Mouse (Mus musculus) forebrain, postnatal 0 days (tissue): Measurements from ENCODE around the gene Col28a1. TPM values are rescaled to one million over a fixed set of nuclear protein-coding genes. Genes with fewer than 3 reads are reported as not detected.

Source experiments
- ATAC-seq: fragments of 200-750 bp; cut with Nextera tagmentation; 2 replicates; pipeline ENCODE4 v1.8.0; 2017; ENCODE audit warnings: mild to moderate bottlenecking, moderate library complexity
- DNase-seq: peaks from one replicate; pipeline ENCODE4 v3.0.0-alpha.2; 2015
- H3K27ac ChIP-seq: fragments of 300-500 bp; sonication (generic); 2 replicates; pipeline ENCODE4 v1.5.1; 2014; ENCODE audit warnings: low read depth, mild to moderate bottlenecking, antibody characterized with exemption, low read length, moderate library complexity, mixed read lengths
- H3K27me3 ChIP-seq: fragments of 300-500 bp; sonication (generic); 2 replicates; pipeline ENCODE4 v1.6.1; 2014; ENCODE audit warnings: mild to moderate bottlenecking, low read length, mixed read lengths; ENCODE audit not compliant: insufficient read depth
- H3K36me3 ChIP-seq: fragments of 300-500 bp; sonication (generic); 2 replicates; pipeline ENCODE4 v1.6.1; 2014; ENCODE audit warnings: mild to moderate bottlenecking, moderate library complexity; ENCODE audit not compliant: insufficient read depth
- H3K4me1 ChIP-seq: fragments of 300-500 bp; sonication (generic); 2 replicates; pipeline ENCODE4 v1.6.1; 2014; ENCODE audit warnings: antibody characterized with exemption; ENCODE audit not compliant: insufficient read depth
- H3K4me2 ChIP-seq: fragments of 300-500 bp; sonication (generic); 2 replicates; pipeline ENCODE4 v1.6.1; 2014; ENCODE audit warnings: low read depth, mild to moderate bottlenecking, moderate library complexity
- H3K4me3 ChIP-seq: fragments of 300-500 bp; sonication (generic); 2 replicates; pipeline ENCODE4 v1.5.1; 2014; ENCODE audit warnings: low read depth, low read length, mixed read lengths
- H3K9ac ChIP-seq: fragments of 300-500 bp; sonication (generic); 2 replicates; pipeline ENCODE4 v1.6.1; 2014; ENCODE audit warnings: mild to moderate bottlenecking
- H3K9me3 ChIP-seq: fragments of 300-500 bp; sonication (generic); 2 replicates; pipeline ENCODE4 v1.6.1; 2016; ENCODE audit warnings: low read length
- CTCF ChIP-seq: sonication (generic); IDR thresholded peaks from 2 replicates; pipeline ENCODE4 v1.5.1; 2016; ENCODE audit warnings: antibody characterized with exemption, control low read depth, low read depth
- WGBS: fragments of 180-500 bp; shearing (Covaris S2); extraction: QIAGEN DNeasy Blood & Tissue Kit; methylation state at CpG from one replicate; pipeline ENCODE4 v1.1.7; 2014; 5-methylcytosine and 5-hydroxymethylcytosine counted together
- polyA plus RNA-seq: library from polyadenylated mRNA; unstranded; fragments of >200 nt; fragmentation: Nextera tagmentation; extraction: Ambion mirVana; gene quantifications from 2 replicates; pipeline ENCODE4 v1.2.1, GENCODE M21; 2015
- total RNA-seq: library from RNA; depleted of rRNA; stranded (reverse); fragments of >200 nt; gene quantifications from 2 replicates; pipeline ENCODE4 v1.2.3, GENCODE M21; 2014

Gene Col28a1
- total and polyA plus RNA-seq, 2 experiments from 2014 or later = 1.1 to 1.2 TPM

DNA sequence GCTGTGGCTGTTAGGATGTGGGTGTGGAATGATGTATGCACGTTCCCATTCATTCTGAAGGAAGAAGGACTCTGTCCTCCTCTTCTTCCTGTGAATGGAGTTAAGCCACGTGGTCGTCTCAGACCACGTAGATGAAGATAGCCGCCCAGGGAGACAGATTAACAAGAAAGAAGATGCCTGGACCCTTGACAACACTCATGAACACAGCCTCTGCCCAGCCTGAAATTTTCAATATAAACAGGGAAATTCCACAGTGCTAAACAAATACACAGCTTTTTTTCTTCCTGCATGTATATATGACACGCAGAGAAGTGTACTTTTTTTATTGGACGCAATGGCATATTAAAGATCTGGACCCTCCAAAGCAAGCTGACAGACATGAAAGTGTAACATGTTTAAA lies 98.9 kb downstream of the Col28a1 start:
- H3K9ac ChIP-seq = no peak overlapping the region
- no peaks in the 10 kb centered on the region for H3K27me3 ChIP-seq
- no peaks in the 10 kb centered on the region for H3K4me1 ChIP-seq
- no peak for TF ChIP-seq CTCF
- no peak overlapping the region for H3K4me3 ChIP-seq
- H3K4me2 ChIP-seq = no peak overlapping the region
- no peak overlapping the region for H3K27ac ChIP-seq
- no peak for DNase-seq
- WGBS = 88% methylated on average over 7 of the region's 7 CpGs
- no peak for ATAC-seq
- H3K9me3 ChIP-seq = no peaks in the 10 kb centered on the region
- H3K36me3 ChIP-seq = no peaks in the 10 kb centered on the region

DNA sequence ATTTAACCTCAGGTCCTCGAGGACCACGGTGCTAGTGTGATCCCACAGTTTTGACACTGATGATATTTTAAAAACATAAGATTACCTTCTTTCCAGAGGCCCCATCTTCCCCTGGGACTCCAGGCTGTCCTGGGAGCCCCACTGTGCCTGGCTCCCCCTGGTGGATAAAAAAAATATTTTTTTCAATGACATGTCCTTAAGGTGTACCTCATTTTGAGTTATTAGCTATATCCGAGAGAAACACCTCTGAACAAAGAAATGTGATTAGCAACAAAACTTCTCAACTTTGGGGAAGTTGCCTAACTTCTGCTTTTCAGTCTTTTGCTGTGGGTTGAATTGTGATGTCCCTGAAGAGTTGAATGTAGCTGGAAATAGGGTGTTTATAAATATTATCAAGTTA lies 105.6 kb downstream of the Col28a1 start:
- Histone ChIP-seq H3K27me3 (no peaks in the 10 kb centered on the region), H3K9ac (no peak overlapping the region), H3K9me3 (no peaks in the 10 kb centered on the region), H3K4me3 (no peak overlapping the region), H3K27ac (no peak overlapping the region), H3K4me1 (no peaks in the 10 kb centered on the region), H3K36me3 (no peaks in the 10 kb centered on the region), H3K4me2 (no peak overlapping the region)
- ATAC-seq (peak; percentile 47; the same call in 1 of the 2 replicates), DNase-seq (peak; percentile 16)
- WGBS = 55% methylated on average over 3 of the region's 3 CpGs
- TF ChIP-seq CTCF = peak; percentile 62

DNA sequence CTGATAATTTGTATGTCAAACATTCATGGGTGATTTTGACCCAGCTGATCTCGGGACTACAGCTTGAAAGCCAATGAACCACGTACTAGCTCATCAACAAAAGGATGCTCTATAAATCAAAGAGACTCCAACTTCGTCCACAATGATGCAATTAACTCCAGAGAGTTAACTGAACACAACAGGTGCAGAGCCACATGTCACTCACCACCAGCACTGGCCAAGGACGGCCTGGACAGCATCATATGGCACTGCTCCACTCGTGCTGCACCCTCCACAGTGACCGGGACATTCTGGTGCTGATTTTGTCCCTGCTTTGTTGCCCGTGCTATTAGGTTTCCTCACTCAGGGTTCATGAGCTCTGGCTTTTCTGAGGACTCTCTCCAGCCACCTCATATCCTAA lies 107.6 kb downstream of the Col28a1 start:
- H3K27ac ChIP-seq = no peak overlapping the region

DNA sequence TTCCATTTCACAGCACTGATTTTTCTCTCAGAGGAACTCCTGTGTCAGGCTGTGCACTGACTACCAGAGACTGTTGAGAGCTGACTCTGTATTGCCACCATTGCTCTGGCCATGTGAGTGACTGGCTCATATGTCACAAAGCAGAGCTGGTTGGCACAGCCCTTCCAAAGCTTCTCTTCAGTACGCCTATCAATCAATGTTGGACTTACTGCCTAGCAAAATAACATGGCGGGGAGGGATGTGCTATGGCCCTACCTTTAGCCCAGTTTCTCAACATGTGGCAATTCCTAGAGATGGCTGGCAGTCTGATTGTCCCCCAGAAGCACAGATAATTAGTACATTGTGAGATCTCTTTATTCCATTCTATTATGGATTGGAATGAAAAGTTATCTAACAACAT lies 109.2 kb downstream of the Col28a1 start:
- WGBS = 89% methylated on average over 2 of the region's 2 CpGs
- Histone ChIP-seq H3K4me2 (no peak overlapping the region), H3K9me3 (no peaks in the 10 kb centered on the region), H3K9ac (no peak overlapping the region), H3K27ac (no peak overlapping the region), H3K36me3 (no peaks in the 10 kb centered on the region), H3K4me3 (no peak overlapping the region), H3K27me3 (no peaks in the 10 kb centered on the region), H3K4me1 (no peaks in the 10 kb centered on the region)
- DNase-seq = no peak
- no peak for ATAC-seq
- no peak for TF ChIP-seq CTCF

More for the DNA sequence above, 107.6 kb downstream of the Col28a1 start:
- WGBS = 77% methylated on average over 7 of the region's 7 CpGs
- Histone ChIP-seq H3K36me3 (no peaks in the 10 kb centered on the region), H3K27me3 (no peaks in the 10 kb centered on the region), H3K9me3 (no peaks in the 10 kb centered on the region), H3K4me1 (no peaks in the 10 kb centered on the region), H3K4me3 (no peak overlapping the region), H3K9ac (no peak overlapping the region), H3K4me2 (no peak overlapping the region)
- no peak for TF ChIP-seq CTCF
- ATAC-seq (no peak), DNase-seq (no peak)

DNA sequence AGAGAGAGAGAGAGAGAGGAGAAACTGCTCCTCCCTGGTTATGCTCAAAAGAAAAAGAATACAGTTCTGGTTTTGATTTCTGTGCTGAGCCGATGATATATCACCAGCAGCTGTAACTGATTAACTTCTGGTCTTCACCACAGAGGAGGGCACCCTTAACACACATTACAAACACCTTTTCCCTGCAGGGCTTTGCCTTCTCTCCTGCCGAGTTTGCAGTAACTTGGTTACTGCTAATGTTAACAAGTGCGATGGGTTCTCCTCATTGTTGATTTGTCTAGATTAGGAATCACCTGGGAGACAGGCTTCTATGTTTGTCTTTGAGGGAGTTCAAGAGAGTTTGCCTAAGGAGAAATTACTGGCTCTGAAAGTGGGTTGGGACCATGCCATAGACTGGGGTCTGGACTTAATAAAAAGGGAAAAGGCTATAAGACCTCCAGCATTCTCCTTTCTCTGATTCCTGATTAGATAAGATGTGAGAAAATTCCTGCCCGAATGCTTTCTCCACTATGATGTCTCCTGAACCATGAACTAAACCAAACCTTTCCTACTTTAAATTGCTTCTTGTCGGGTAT lies 114.8 kb downstream of the Col28a1 start:
- no peak overlapping the region for H3K27ac ChIP-seq
- H3K4me3 ChIP-seq = no peak overlapping the region
- no peak for TF ChIP-seq CTCF
- no peaks in the 10 kb centered on the region for H3K9me3 ChIP-seq
- H3K9ac ChIP-seq = no peak overlapping the region
- H3K36me3 ChIP-seq = no peaks in the 10 kb centered on the region
- H3K4me2 ChIP-seq = no peak overlapping the region
- H3K27me3 ChIP-seq = no peaks in the 10 kb centered on the region; the same call in 1 of the 2 replicates
- WGBS = 79% methylated on average over 5 of the region's 5 CpGs
- DNase-seq (no peak), ATAC-seq (no peak)
- H3K4me1 ChIP-seq = no peaks in the 10 kb centered on the region

DNA sequence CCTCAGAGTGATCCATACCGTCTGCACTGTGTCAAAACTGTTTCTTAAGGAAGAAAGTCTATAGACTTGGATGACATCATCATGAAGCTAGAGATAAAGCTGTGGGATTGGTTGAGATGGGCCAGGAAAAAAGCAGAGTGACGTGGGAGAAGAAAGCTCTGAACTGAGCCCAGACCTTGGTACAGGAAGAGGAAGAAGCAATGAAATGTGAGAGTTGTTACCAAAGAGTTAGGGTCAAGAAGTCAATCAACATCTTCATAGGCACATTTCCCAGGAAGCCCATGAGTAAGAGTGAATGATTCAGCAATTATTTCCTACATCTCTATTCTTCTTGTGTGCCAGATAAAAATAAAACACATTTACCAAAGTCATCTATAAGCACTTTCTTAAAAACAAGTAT lies 117.5 kb downstream of the Col28a1 start:
- TF ChIP-seq CTCF = no peak
- H3K27ac ChIP-seq = no peak overlapping the region
- H3K9me3 ChIP-seq = no peaks in the 10 kb centered on the region
- 90% methylated on average over 2 of the region's 2 CpGs for WGBS
- ATAC-seq = 0 out of 2 replicates have a peak, but pooled peaks have one; percentile 16
- H3K4me1 ChIP-seq = no peaks in the 10 kb centered on the region
- no peak overlapping the region for H3K4me2 ChIP-seq
- H3K27me3 ChIP-seq = no peaks in the 10 kb centered on the region; the same call in 1 of the 2 replicates
- H3K9ac ChIP-seq = no peak overlapping the region
- H3K36me3 ChIP-seq = no peaks in the 10 kb centered on the region
- no peak overlapping the region for H3K4me3 ChIP-seq
- DNase-seq = no peak

GRCm38 (mm10) chr6:8068979-8069378 lies 123.4 kb downstream of the Col28a1 start:
- no peaks in the 10 kb centered on the region for H3K4me1 ChIP-seq
- TF ChIP-seq CTCF = no peak
- no peaks in the 10 kb centered on the region for H3K27me3 ChIP-seq
- 69% methylated on average over 5 of the region's 5 CpGs for WGBS
- no peak for DNase-seq
- no peaks in the 10 kb centered on the region for H3K36me3 ChIP-seq
- no peak overlapping the region for H3K4me2 ChIP-seq
- no peak overlapping the region for H3K27ac ChIP-seq
- no peak overlapping the region for H3K9ac ChIP-seq
- no peak overlapping the region for H3K4me3 ChIP-seq
- peak; percentile 60 for ATAC-seq
- H3K9me3 ChIP-seq = no peaks in the 10 kb centered on the region
